In genomic region chr9:69907123-69907945, GRCm38 (mm10) we compare ENCODE assay signal across 9 mouse cellular contexts.
A peak's percentile ranks its signal among the peaks of the same experiment; 100 is the strongest.
DNase-seq lines count a peak whose midpoint lies in the region; ATAC-seq and TF ChIP-seq lines count a peak whose summit lies in the region.
"Had no signal": no experiment of that assay in that cellular context is flagged by ENCODE, and none has a peak within 500 bp of the region (broad histone marks: within the 10 kb centered on the region; RNA-seq: fewer than 3 reads in every experiment).

No protein-coding gene starts in this region.

- no peak for ATAC-seq in kidney, embryonic 16.5 days (ENCODE audit: low FRiP score, low TSS enrichment)
- ATAC-seq in hindbrain, embryonic 14.5 days (ENCODE audit: low FRiP score), result no peak
- no peak for ATAC-seq in neural tube, embryonic 11.5 days (ENCODE audit: insufficient read depth, low FRiP score, low TSS enrichment)

- WGBS in kidney, embryonic 16.5 days, result 5% methylated on average over 21 of the region's 21 CpGs
- 32% methylated on average over 21 of the region's 21 CpGs for WGBS in hindbrain, embryonic 14.5 days
- 7% methylated on average over 21 of the region's 21 CpGs for WGBS in neural tube, embryonic 11.5 days
- WGBS in thymus, adult 2 months, result 19% methylated on average over 21 of the region's 21 CpGs

- no peaks in the 10 kb centered on the region; the same call in 1 of the 2 replicates for H3K4me1 ChIP-seq in kidney, embryonic 16.5 days (ENCODE audit: insufficient read depth, low read length)
- 0 out of 2 replicates have a peak, but pooled peaks cover 5% of the 10 kb centered on the region for H3K4me1 ChIP-seq in hindbrain, embryonic 14.5 days (replicated peaks; ENCODE audit: control insufficient read depth, insufficient read depth, low read length)
- H3K4me1 ChIP-seq in neural tube, embryonic 11.5 days (ENCODE audit: control insufficient read depth, insufficient read depth, low read length), result no peaks in the 10 kb centered on the region; the same call in 1 of the 2 replicates
- H3K4me1 ChIP-seq in thymus, adult 2 months (replicated peaks; ENCODE audit: control insufficient read depth, insufficient read depth, low read length), result no peaks in the 10 kb centered on the region
- H3K4me1 ChIP-seq: lung, embryonic 15.5 days had no signal

- peak; percentile 9 for DNase-seq in adrenal gland, adult 2 months
- DNase-seq in adrenal gland, adult 18-20 months (ENCODE audit: low spot score in 2 of 2), result no peak
- no peak for DNase-seq in kidney, postnatal 14 days
- peak; percentile 33 for DNase-seq in hindbrain, embryonic 14.5 days (ENCODE audit: low spot score)
- DNase-seq in neural tube, embryonic 11.5 days (ENCODE audit: low spot score), result peak; percentile 26
- no peak for DNase-seq in thymus, adult 2 months
- DNase-seq in thymus, postnatal 14 days, result no peak

- no peak overlapping the region for H3K27ac ChIP-seq in kidney, embryonic 16.5 days (ENCODE audit: low read length)
- H3K27ac ChIP-seq in hindbrain, embryonic 14.5 days, result peak overlapping the region; percentile 40
- H3K27ac ChIP-seq in neural tube, embryonic 11.5 days (ENCODE audit: low read depth, low read length), result no peak overlapping the region
- H3K27ac ChIP-seq in thymus, adult 2 months (ENCODE audit: control insufficient read depth, insufficient read depth, low read length), result no peak overlapping the region
- H3K27ac ChIP-seq: lung, embryonic 15.5 days had no signal

- no peak overlapping the region for H3K9ac ChIP-seq in kidney, embryonic 16.5 days (replicated peaks; ENCODE audit: low read length)
- 0 out of 2 replicates have a peak overlapping the region, but pooled peaks have one; percentile 17 for H3K9ac ChIP-seq in hindbrain, embryonic 14.5 days
- H3K9ac ChIP-seq in neural tube, embryonic 11.5 days (ENCODE audit: low read length), result no peak overlapping the region
- H3K9ac ChIP-seq: lung, embryonic 15.5 days had no signal

- TF ChIP-seq CTCF in thymus, adult 2 months (IDR thresholded peaks at IDR 0.05; ENCODE audit: borderline replicate concordance, control insufficient read depth, extremely low read depth, insufficient read depth, low read length, poor library complexity), result no peak

- peak overlapping the region; percentile 39 for H3K4me2 ChIP-seq in kidney, embryonic 16.5 days (replicated peaks; ENCODE audit: low read depth, low read length)
- H3K4me2 ChIP-seq in hindbrain, embryonic 14.5 days (replicated peaks), result peak overlapping the region; percentile 36
- 0 out of 2 replicates have a peak overlapping the region, but pooled peaks have one; percentile 8 for H3K4me2 ChIP-seq in neural tube, embryonic 11.5 days (ENCODE audit: low read depth)
- H3K4me2 ChIP-seq: lung, embryonic 15.5 days had no signal

- no peaks in the 10 kb centered on the region for H3K36me3 ChIP-seq in kidney, embryonic 16.5 days (ENCODE audit: insufficient read depth, low read length)
- no peaks in the 10 kb centered on the region for H3K36me3 ChIP-seq in hindbrain, embryonic 14.5 days (replicated peaks; ENCODE audit: control insufficient read depth, insufficient read depth)
- H3K36me3 ChIP-seq in neural tube, embryonic 11.5 days (ENCODE audit: control insufficient read depth, insufficient read depth, low read length), result no peaks in the 10 kb centered on the region
- H3K36me3 ChIP-seq in thymus, adult 2 months (ENCODE audit: control insufficient read depth, insufficient read depth, low read length), result no peaks in the 10 kb centered on the region
- H3K36me3 ChIP-seq: lung, embryonic 15.5 days had no signal

- TF ChIP-seq POLR2A in thymus, adult 2 months (IDR thresholded peaks at IDR 0.05; ENCODE audit: control insufficient read depth, extremely low read depth, insufficient read depth, low read length, poor library complexity), result no peak

- peak overlapping the region; percentile 12; the same call in 1 of the 2 replicates for H3K4me3 ChIP-seq in kidney, embryonic 16.5 days (ENCODE audit: low read length)
- no peak overlapping the region for H3K4me3 ChIP-seq in hindbrain, embryonic 14.5 days (replicated peaks; ENCODE audit: low read length)
- no peak overlapping the region for H3K4me3 ChIP-seq in neural tube, embryonic 11.5 days (ENCODE audit: low read depth, low read length)
- no peak overlapping the region for H3K4me3 ChIP-seq in thymus, adult 2 months (ENCODE audit: control insufficient read depth, insufficient read depth, low read length)
- H3K4me3 ChIP-seq: lung, embryonic 15.5 days had no signal

- H3K27me3 ChIP-seq in kidney, embryonic 16.5 days (ENCODE audit: insufficient read depth, low read length), result peaks cover 12% of the 10 kb centered on the region
- H3K27me3 ChIP-seq in hindbrain, embryonic 14.5 days (ENCODE audit: control insufficient read depth, insufficient read depth, low read length), result no peaks in the 10 kb centered on the region
- no peaks in the 10 kb centered on the region for H3K27me3 ChIP-seq in neural tube, embryonic 11.5 days (ENCODE audit: control insufficient read depth, insufficient read depth, low read length)
- H3K27me3 ChIP-seq in thymus, adult 2 months (ENCODE audit: control insufficient read depth, insufficient read depth, low read length), result peaks cover 5% of the 10 kb centered on the region; the same call in 1 of the 2 replicates

- H3K9me3 ChIP-seq in kidney, embryonic 16.5 days (ENCODE audit: low read length), result no peaks in the 10 kb centered on the region
- no peaks in the 10 kb centered on the region for H3K9me3 ChIP-seq in hindbrain, embryonic 14.5 days (ENCODE audit: control insufficient read depth, low read length)
- H3K9me3 ChIP-seq in neural tube, embryonic 11.5 days (ENCODE audit: control insufficient read depth, low read length), result no peaks in the 10 kb centered on the region
- H3K9me3 ChIP-seq: lung, embryonic 15.5 days had no signal

Comparison
In these comparisons a context has a peak if more than half of its experiments do, and no peak if none do; other contexts are left out.
1. DNase-seq: peak in adrenal gland, adult 2 months (single experiment), hindbrain, embryonic 14.5 days (single experiment) and neural tube, embryonic 11.5 days (single experiment); none in adrenal gland, adult 18-20 months (0 of 2), kidney, postnatal 14 days (single experiment), thymus, adult 2 months (single experiment) and thymus, postnatal 14 days (single experiment).
2. Peak in every context shown above with its lines, with median percentiles within 50 percentile points of each other: H3K4me2 ChIP-seq.